Mouse (Mus musculus) liver, embryonic 14.5 days (tissue): ENCODE measurements around the gene Esr2. TPM values are rescaled to one million over a fixed set of nuclear protein-coding genes. Genes with fewer than 3 reads are reported as not detected.

Experiments
- ATAC-seq: fragments of 200-750 bp; cut with Nextera tagmentation; 2 replicates; pipeline ENCODE4 v1.8.0; 2017; ENCODE audit warnings: moderate number of reproducible peaks, mild to moderate bottlenecking, moderate library complexity; ENCODE audit not compliant: insufficient read depth
- DNase-seq, 3 experiments: peaks; one replicate each; pipeline ENCODE4 v3.0.0-alpha.2; 2012 to 2013; ENCODE audit warnings: low read depth in 3 of 3, low spot score in 3 of 3
- H3K27ac ChIP-seq: fragments of 300-500 bp; sonication (generic); 2 replicates; pipeline ENCODE4 v1.5.1; 2014; ENCODE audit warnings: moderate library complexity, mild to moderate bottlenecking, control low read depth, inconsistent platforms
- H3K27me3 ChIP-seq: fragments of 300-500 bp; sonication (generic); 2 replicates; pipeline ENCODE4 v1.6.1; 2014; ENCODE audit warnings: mild to moderate bottlenecking, low read length, moderate library complexity; ENCODE audit not compliant: control insufficient read depth, insufficient read depth
- H3K36me3 ChIP-seq: fragments of 300-500 bp; sonication (generic); replicated peaks from 2 replicates; pipeline ENCODE4 v1.6.1; 2014; ENCODE audit warnings: low read depth; ENCODE audit not compliant: control insufficient read depth, insufficient read depth
- H3K4me1 ChIP-seq, 2 experiments: fragments of 200-500 bp in 1 of 2; fragments of 300-500 bp in 1 of 2; sonication (generic) in 1 of 2; replicated peaks; 2 replicates each; pipeline ENCODE4 v1.6.1; 2012 to 2014; ENCODE audit warnings: antibody characterized with exemption in 1 of 2, inconsistent platforms in 1 of 2, low read length in 1 of 2; ENCODE audit not compliant: control insufficient read depth in 2 of 2, insufficient read depth in 2 of 2
- H3K4me2 ChIP-seq: fragments of 300-500 bp; sonication (generic); 2 replicates; pipeline ENCODE4 v1.6.1; 2014; ENCODE audit warnings: low read depth, mild to moderate bottlenecking, control low read depth, moderate library complexity
- H3K4me3 ChIP-seq, 2 experiments: fragments of 200-500 bp in 1 of 2; fragments of 300-500 bp in 1 of 2; sonication (generic) in 1 of 2; 2 replicates each; pipeline ENCODE4 v1.5.1; 2012 to 2014; ENCODE audit warnings: low read depth in 2 of 2, low read length in 2 of 2, mild to moderate bottlenecking in 2 of 2, control low read depth in 1 of 2, inconsistent platforms in 1 of 2, moderate library complexity in 1 of 2; ENCODE audit not compliant: insufficient read depth in 1 of 2
- H3K9ac ChIP-seq: fragments of 300-500 bp; sonication (generic); replicated peaks from 2 replicates; pipeline ENCODE4 v1.6.1; 2014; ENCODE audit warnings: mild to moderate bottlenecking, control low read depth, moderate library complexity
- H3K9me3 ChIP-seq: fragments of 300-500 bp; sonication (generic); 2 replicates; pipeline ENCODE4 v1.6.1; 2016; ENCODE audit warnings: low read length, mixed read lengths; ENCODE audit not compliant: control insufficient read depth
- CTCF ChIP-seq: IDR thresholded peaks from 2 replicates; pipeline ENCODE4 v1.5.1; 2016; ENCODE audit warnings: antibody characterized with exemption, low read depth, control low read depth
- EP300 ChIP-seq: IDR thresholded peaks from 2 replicates; pipeline ENCODE4 v1.6.1; 2016; ENCODE audit warnings: antibody characterized with exemption, low read depth
- WGBS: fragments of 180-500 bp; shearing (Covaris S2); extraction: QIAGEN DNeasy Blood & Tissue Kit; methylation state at CpG from one replicate; pipeline ENCODE4 v1.1.7; 2014; ENCODE audit not compliant: insufficient replicate concordance; 5-methylcytosine and 5-hydroxymethylcytosine counted together
- polyA plus RNA-seq, 2 experiments: library from polyadenylated mRNA; depleted of rRNA in 1 of 2; stranded (reverse) in 1 of 2; unstranded in 1 of 2; fragments of >200 nt; fragmentation: Nextera tagmentation in 1 of 2; extraction: Ambion mirVana in 1 of 2; gene quantifications; 2 replicates each; pipeline versions ENCODE4 v1.2.1 to v1.2.3; 2012 to 2014

Gene Esr2
- polyA plus RNA-seq, 2 experiments = 0.01 TPM; not detected in 1

DNA sequence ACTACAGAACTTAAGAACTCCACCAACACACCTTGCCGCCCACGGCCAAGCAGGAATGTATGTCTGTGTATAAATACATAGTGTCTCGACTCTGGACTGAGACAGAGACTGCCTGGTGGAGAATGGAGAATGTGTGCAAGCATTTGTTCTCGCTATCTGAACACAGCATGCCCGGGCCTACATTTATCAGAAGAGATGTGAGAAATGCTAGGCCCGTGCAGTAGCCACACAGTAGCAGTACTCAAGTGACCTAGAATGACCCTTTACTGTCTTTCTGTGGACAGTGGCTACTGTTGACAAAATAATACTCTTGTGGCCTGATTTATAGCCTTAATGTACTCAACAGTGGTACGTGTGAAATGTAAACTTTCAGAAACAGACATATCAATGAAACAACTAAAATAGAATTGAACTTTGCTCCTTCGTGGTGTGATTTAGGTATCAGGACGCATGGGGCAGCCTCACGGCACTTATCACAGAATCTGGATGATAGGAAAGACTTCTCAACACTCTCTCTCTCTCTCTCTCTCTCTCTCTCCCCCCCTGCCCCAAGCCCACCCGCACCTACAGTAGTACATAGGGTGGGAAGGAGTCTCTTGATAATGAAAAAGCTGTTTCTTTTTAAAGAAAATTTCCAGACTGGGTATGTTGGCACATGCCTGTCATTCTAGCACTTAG is 84.1 kb downstream of the Esr2 start:
- 63% methylated on average over 11 of the region's 11 CpGs for WGBS
- no peak for ATAC-seq
- H3K4me3 ChIP-seq = no peak overlapping the region

GRCm38 (mm10) chr12:76087025-76087424 is 90.0 kb downstream of the Esr2 start:
- Histone ChIP-seq H3K4me3 (no peak overlapping the region), H3K9me3 (no peaks in the 10 kb centered on the region), H3K4me2 (no peak overlapping the region), H3K27me3 (no peaks in the 10 kb centered on the region; the same call in 1 of the 2 replicates), H3K4me1 (no peaks in the 10 kb centered on the region), H3K9ac (no peak overlapping the region), H3K36me3 (no peaks in the 10 kb centered on the region), H3K27ac (no peak overlapping the region)
- WGBS = 61% methylated on average over 13 of the region's 13 CpGs
- DNase-seq (no peak), ATAC-seq (no peak)
- TF ChIP-seq EP300 (no peak), CTCF (no peak)

More for the DNA sequence above, 84.1 kb downstream of the Esr2 start:
- Histone ChIP-seq H3K9me3 (no peaks in the 10 kb centered on the region), H3K36me3 (no peaks in the 10 kb centered on the region), H3K4me2 (no peak overlapping the region), H3K27me3 (no peaks in the 10 kb centered on the region), H3K27ac (no peak overlapping the region), H3K9ac (no peak overlapping the region), H3K4me1 (no peaks in the 10 kb centered on the region)
- DNase-seq = no peak
- TF ChIP-seq EP300 (no peak), CTCF (no peak)

GRCm38 (mm10) chr12:76085956-76086905 is 90.8 kb downstream of the Esr2 start:
- WGBS = 56% methylated on average over 15 of the region's 15 CpGs
- Histone ChIP-seq H3K27me3 (no peaks in the 10 kb centered on the region; the same call in 1 of the 2 replicates), H3K9ac (no peak overlapping the region), H3K27ac (no peak overlapping the region), H3K4me3 (no peak overlapping the region), H3K4me1 (no peaks in the 10 kb centered on the region), H3K9me3 (no peaks in the 10 kb centered on the region), H3K4me2 (no peak overlapping the region), H3K36me3 (no peaks in the 10 kb centered on the region)
- no peak for DNase-seq
- TF ChIP-seq EP300 = no peak
- TF ChIP-seq CTCF = no peak
- ATAC-seq = no peak

DNA sequence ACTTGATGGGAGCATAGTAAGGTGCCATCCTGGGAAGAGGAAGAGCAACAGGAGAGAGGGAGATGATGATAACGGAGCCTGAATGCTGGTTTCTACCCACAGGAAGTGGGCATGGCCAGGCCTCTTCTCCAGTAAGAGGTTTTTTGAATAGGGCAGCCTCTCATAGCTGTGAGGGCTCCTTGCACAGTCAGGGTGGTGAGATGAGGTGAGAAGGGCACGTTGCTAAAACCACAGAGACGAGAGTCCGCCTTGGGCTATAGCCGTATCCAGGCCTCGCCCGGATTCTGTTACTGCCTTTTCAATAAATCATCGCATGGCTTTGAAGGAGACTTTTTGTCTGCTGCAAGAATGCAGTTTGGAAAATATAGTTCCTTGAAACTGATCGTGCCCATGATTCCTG is 92.0 kb downstream of the Esr2 start:
- ATAC-seq (no peak), DNase-seq (no peak)
- Histone ChIP-seq H3K27ac (no peak overlapping the region), H3K4me1 (no peaks in the 10 kb centered on the region), H3K27me3 (no peaks in the 10 kb centered on the region; the same call in 1 of the 2 replicates), H3K36me3 (no peaks in the 10 kb centered on the region), H3K4me2 (no peak overlapping the region), H3K9ac (no peak overlapping the region), H3K9me3 (no peaks in the 10 kb centered on the region), H3K4me3 (no peak overlapping the region)
- no peak for TF ChIP-seq EP300
- no peak for TF ChIP-seq CTCF
- WGBS = 46% methylated on average over 9 of the region's 9 CpGs
